Mouse (Mus musculus) ES-Bruce4 (cell line): ENCODE measurements around the gene Gskip. TPM values are rescaled to one million over a fixed set of nuclear protein-coding genes. Genes with fewer than 3 reads are reported as not detected.

Experiments
- H3K27ac ChIP-seq: 2 replicates; pipeline ENCODE4 v1.5.1; 2012; ENCODE audit warnings: low read length, inconsistent platforms; ENCODE audit not compliant: insufficient read depth
- H3K27me3 ChIP-seq: 2 replicates; pipeline ENCODE4 v1.6.1; 2012; ENCODE audit warnings: mild to moderate bottlenecking, low read length, inconsistent platforms; ENCODE audit not compliant: control insufficient read depth, poor library complexity, insufficient read depth, severe bottlenecking
- H3K36me3 ChIP-seq: 2 replicates; pipeline ENCODE4 v1.6.1; 2012; ENCODE audit warnings: inconsistent platforms, mild to moderate bottlenecking, low read length, moderate library complexity; ENCODE audit not compliant: control insufficient read depth, poor library complexity, insufficient read depth, severe bottlenecking
- H3K4me1 ChIP-seq: one replicate; pipeline ENCODE4 v1.8.1; 2011; ENCODE audit warnings: low read length; ENCODE audit not compliant: control insufficient read depth, insufficient read depth
- H3K4me3 ChIP-seq: 2 replicates; pipeline ENCODE4 v1.5.1; 2011; ENCODE audit warnings: low read depth, mild to moderate bottlenecking, low read length
- H3K9ac ChIP-seq: 2 replicates; pipeline ENCODE4 v1.6.1; 2012; ENCODE audit warnings: low read depth, mild to moderate bottlenecking, inconsistent platforms; ENCODE audit not compliant: poor library complexity, severe bottlenecking
- H3K9me3 ChIP-seq: replicated peaks from 2 replicates; pipeline ENCODE4 v1.6.1; 2012; ENCODE audit warnings: mild to moderate bottlenecking, low read length, inconsistent platforms; ENCODE audit not compliant: control insufficient read depth, poor library complexity, insufficient read depth, severe bottlenecking
- CTCF ChIP-seq: IDR thresholded peaks from one replicate; pipeline ENCODE4 v1.8.1; 2011; ENCODE audit warnings: low read depth, low read length
- EP300 ChIP-seq: IDR thresholded peaks from 2 replicates; pipeline ENCODE4 v1.6.1; 2011; ENCODE audit warnings: low read depth, low read length; ENCODE audit not compliant: insufficient read depth
- POLR2A ChIP-seq: IDR thresholded peaks from one replicate; pipeline ENCODE4 v1.8.1; 2011; ENCODE audit warnings: low read length; ENCODE audit not compliant: insufficient read depth
- polyA plus RNA-seq: library from polyadenylated mRNA; stranded (reverse); fragments of >200 nt; gene quantifications from 2 replicates; pipeline ENCODE4 v1.2.4, GENCODE M21; 2011; ENCODE audit warnings: low read depth; ENCODE audit not compliant: missing spikeins, insufficient read depth, insufficient read length

Gene Gskip
- polyA plus RNA-seq = 8.1 and 9.2 TPM in 2 replicates

DNA sequence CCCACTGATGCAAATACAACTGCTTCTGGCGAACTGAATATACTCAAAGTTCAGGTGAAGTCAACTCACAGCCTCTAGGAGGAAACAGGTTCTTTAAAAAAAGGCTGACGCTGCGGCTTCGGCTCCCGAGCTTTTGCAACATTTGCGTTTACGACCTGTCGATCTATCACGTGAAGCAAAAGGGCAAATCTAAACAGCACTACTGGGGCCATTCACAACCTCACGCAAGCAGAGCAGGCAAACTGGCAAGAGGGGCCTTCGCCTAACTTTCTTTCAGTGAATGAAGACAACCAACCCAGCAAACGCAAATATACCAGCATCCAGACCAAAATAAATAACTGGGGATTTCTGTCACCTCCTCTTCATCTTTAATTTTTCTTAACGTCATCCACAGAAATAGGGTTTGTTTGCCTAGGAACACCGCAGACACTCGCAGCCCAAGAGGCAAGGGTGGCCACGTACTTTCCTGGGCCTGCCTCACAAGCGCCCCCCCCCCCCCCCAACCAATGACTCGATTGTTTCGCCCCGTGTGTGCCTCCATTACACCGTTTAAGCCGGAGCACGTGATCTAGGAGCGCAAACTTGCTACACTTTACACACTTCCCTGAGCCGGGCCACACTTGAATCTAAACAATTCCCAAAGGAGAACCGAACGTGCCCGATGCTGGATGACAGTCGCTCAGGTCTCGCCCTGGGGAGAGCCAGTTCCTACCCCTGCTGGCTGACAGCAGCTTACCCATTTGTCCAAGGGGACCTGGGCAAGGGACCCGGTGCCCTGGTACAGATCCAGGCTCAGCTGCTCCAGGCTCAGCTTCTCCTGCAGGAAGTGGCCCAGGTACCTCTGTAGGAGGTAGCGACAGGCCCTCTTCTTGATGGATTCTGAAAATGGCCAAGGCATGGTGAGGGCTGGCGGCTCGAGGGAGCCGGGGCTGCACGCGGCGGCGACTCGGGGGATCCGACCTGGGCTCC, at the start of gene Gskip:
Gene Gskip, plus strand, starts transcription at position 897 of the 969 bp plus-strand sequence.
- Histone ChIP-seq H3K36me3 (no peaks in the 10 kb centered on the region), H3K9me3 (no peaks in the 10 kb centered on the region), H3K9ac (peak within 1 kb of the TSS; percentile 81), H3K27me3 (no peaks in the 10 kb centered on the region), H3K27ac (no peak within 1 kb of the TSS), H3K4me3 (peak within 1 kb of the TSS; percentile 96), H3K4me1 (no peaks in the 10 kb centered on the region)
- TF ChIP-seq CTCF (no peak), EP300 (no peak), POLR2A (no peak)

DNA sequence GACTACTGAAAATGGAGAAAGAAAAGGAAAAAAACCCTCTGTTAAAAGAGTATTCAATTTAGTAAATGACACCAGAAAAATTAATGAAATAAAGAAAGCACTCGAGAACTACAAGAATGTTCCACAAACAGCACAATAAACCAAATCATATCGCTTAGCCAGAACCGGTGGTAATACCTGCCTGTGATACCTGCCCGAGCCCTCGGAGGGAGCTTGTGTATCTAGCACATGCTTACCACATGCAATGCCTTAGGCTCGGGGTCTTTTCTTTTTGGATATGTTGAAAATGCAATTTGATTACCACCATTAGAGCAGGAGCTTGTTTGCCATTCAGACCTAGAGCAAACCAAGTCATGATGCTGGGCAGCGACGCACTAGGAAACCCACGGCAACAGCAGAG, 48.1 kb upstream of the Gskip start:
- Histone ChIP-seq H3K9ac (no peak overlapping the region), H3K4me1 (no peaks in the 10 kb centered on the region), H3K36me3 (peaks cover 54% of the 10 kb centered on the region), H3K27me3 (no peaks in the 10 kb centered on the region), H3K4me3 (no peak overlapping the region), H3K27ac (no peak overlapping the region), H3K9me3 (no peaks in the 10 kb centered on the region)
- TF ChIP-seq EP300 (no peak), POLR2A (no peak), CTCF (no peak)

DNA sequence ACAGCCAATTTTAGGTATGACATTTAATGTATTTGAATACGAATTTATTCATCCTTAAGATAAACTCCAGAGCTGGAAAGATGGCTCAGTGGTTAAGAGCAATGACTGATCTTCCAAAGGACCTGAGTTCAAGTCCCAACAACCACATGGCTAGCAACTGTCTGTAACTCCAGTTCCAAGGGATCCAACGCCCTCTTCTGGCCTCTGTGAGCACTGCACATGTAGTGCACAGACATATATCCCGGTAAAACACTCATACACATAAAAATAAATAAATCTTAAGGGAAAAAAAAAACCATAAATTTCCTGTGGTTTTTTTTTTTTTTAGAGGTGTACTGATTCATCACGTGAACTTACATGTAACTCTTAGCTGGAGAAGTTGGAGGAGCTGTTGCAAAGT, 47.1 kb upstream of the Gskip start:
- no peaks in the 10 kb centered on the region for H3K9me3 ChIP-seq
- no peak overlapping the region for H3K4me3 ChIP-seq
- no peaks in the 10 kb centered on the region for H3K27me3 ChIP-seq
- H3K36me3 ChIP-seq = peaks cover 57% of the 10 kb centered on the region
- no peak overlapping the region for H3K27ac ChIP-seq
- no peak overlapping the region for H3K9ac ChIP-seq
- no peak for TF ChIP-seq EP300
- no peak for TF ChIP-seq POLR2A
- TF ChIP-seq CTCF = peak; percentile 13
- H3K4me1 ChIP-seq = no peaks in the 10 kb centered on the region

- Histone ChIP-seq H3K36me3 (peaks cover 65% of the 10 kb centered on the region), H3K27ac (no peak overlapping the region), H3K4me1 (no peaks in the 10 kb centered on the region), H3K4me3 (no peak overlapping the region), H3K9ac (no peak overlapping the region), H3K27me3 (no peaks in the 10 kb centered on the region), H3K9me3 (no peaks in the 10 kb centered on the region)
- TF ChIP-seq POLR2A (no peak), CTCF (no peak), EP300 (no peak)
Observed at GRCm38 (mm10) chr12:105642770-105643321, 41.8 kb upstream of the Gskip start.

GRCm38 (mm10) chr12:105655850-105656249, 28.8 kb upstream of the Gskip start:
- TF ChIP-seq EP300 (no peak), POLR2A (no peak), CTCF (no peak)
- H3K36me3 ChIP-seq = peaks cover 33% of the 10 kb centered on the region
- no peak overlapping the region for H3K27ac ChIP-seq
- no peak overlapping the region for H3K4me3 ChIP-seq
- no peaks in the 10 kb centered on the region for H3K4me1 ChIP-seq
- no peaks in the 10 kb centered on the region for H3K27me3 ChIP-seq
- H3K9ac ChIP-seq = no peak overlapping the region
- no peaks in the 10 kb centered on the region for H3K9me3 ChIP-seq

GRCm38 (mm10) chr12:105676274-105676673, 8.4 kb upstream of the Gskip start:
- Histone ChIP-seq H3K27ac (no peak overlapping the region), H3K9ac (no peak overlapping the region), H3K4me3 (no peak overlapping the region), H3K9me3 (no peaks in the 10 kb centered on the region), H3K27me3 (no peaks in the 10 kb centered on the region), H3K36me3 (peaks cover 4% of the 10 kb centered on the region), H3K4me1 (no peaks in the 10 kb centered on the region)
- TF ChIP-seq EP300 (no peak), POLR2A (no peak), CTCF (no peak)
